Mouse (Mus musculus) kidney, adult 2 months (tissue): ENCODE measurements around the gene Ssbp1. TPM values are rescaled to one million over a fixed set of nuclear protein-coding genes. Genes with fewer than 3 reads are reported as not detected.

Experiments
- DNase-seq: peaks from one replicate; pipeline ENCODE4 v3.0.0; 2021
- H3K27ac ChIP-seq: fragments of 200-500 bp; 2 replicates; pipeline ENCODE4 v1.5.1; 2012; ENCODE audit warnings: low read depth, low read length, control low read depth, inconsistent platforms; ENCODE audit not compliant: insufficient read depth
- H3K27me3 ChIP-seq: fragments of 200-500 bp; replicated peaks from 2 replicates; pipeline ENCODE4 v1.6.1; 2012; ENCODE audit warnings: mild to moderate bottlenecking, moderate library complexity, low read length, inconsistent platforms; ENCODE audit not compliant: control insufficient read depth, insufficient read depth
- H3K36me3 ChIP-seq: fragments of 200-500 bp; 2 replicates; pipeline ENCODE4 v1.6.1; 2012; ENCODE audit warnings: mild to moderate bottlenecking, moderate library complexity, low read length, inconsistent platforms; ENCODE audit not compliant: control insufficient read depth, insufficient read depth
- H3K4me1 ChIP-seq: fragments of 200-500 bp; 2 replicates; pipeline ENCODE4 v1.6.1; 2011; ENCODE audit warnings: low read length; ENCODE audit not compliant: control insufficient read depth, insufficient read depth
- H3K4me3 ChIP-seq: fragments of 200-500 bp; 2 replicates; pipeline ENCODE4 v1.5.1; 2011; ENCODE audit warnings: mild to moderate bottlenecking, low read depth, low read length, control low read depth; ENCODE audit not compliant: insufficient read depth
- CTCF ChIP-seq: fragments of 200-500 bp; conservative IDR thresholded peaks from 2 replicates; pipeline ENCODE4 v1.5.1; 2011; ENCODE audit warnings: low read depth, mild to moderate bottlenecking, control low read depth, low read length, moderate library complexity, mixed read lengths; ENCODE audit not compliant: insufficient read depth, insufficient read length
- POLR2A ChIP-seq: fragments of 200-500 bp; IDR thresholded peaks from one replicate; pipeline ENCODE4 v1.6.1; 2011; ENCODE audit warnings: low read depth, low read length, control low read depth
- WGBS: fragments of 180-500 bp; shearing (Covaris S2); methylation state at CpG from one replicate; pipeline ENCODE4 v1.1.7; 2018; 5-methylcytosine and 5-hydroxymethylcytosine counted together
- polyA plus RNA-seq: library from polyadenylated mRNA; depleted of rRNA; stranded (reverse); fragments of >200 nt; gene quantifications from 2 replicates; pipeline ENCODE4 v1.2.3, GENCODE M21; 2012

Ssbp1 gene
- polyA plus RNA-seq, 1 experiment, result 13.5 TPM

- H3K27me3 ChIP-seq, result no peaks in the 10 kb centered on the region
- 76% methylated on average over 5 of the region's 5 CpGs for WGBS
- no peak within 1 kb of the TSS for H3K27ac ChIP-seq
- TF ChIP-seq POLR2A (no peak), CTCF (no peak)
- H3K4me3 ChIP-seq, result no peak within 1 kb of the TSS
- H3K4me1 ChIP-seq, result no peaks in the 10 kb centered on the region
- DNase-seq, result no peak
- no peaks in the 10 kb centered on the region for H3K36me3 ChIP-seq
Measured at GRCm38 (mm10) chr6:40438936-40439335, 32.2 kb upstream of the Ssbp1 start, which contains the start of gene Wee2. Gene Wee2, plus strand, starts transcription at chr6:40439088.

GRCm38 (mm10) chr6:40439731-40440130 lies 31.4 kb upstream of the Ssbp1 start:
- DNase-seq, result no peak
- 22% methylated on average over 12 of the region's 12 CpGs for WGBS
- TF ChIP-seq CTCF, result no peak
- no peak for TF ChIP-seq POLR2A

GRCm38 (mm10) chr6:40441276-40441675 lies 29.9 kb upstream of the Ssbp1 start:
- TF ChIP-seq POLR2A, result no peak
- no peak for TF ChIP-seq CTCF
- WGBS, result 68% methylated on average over 3 of the region's 3 CpGs
- Histone ChIP-seq H3K4me3 (no peak overlapping the region), H3K27me3 (no peaks in the 10 kb centered on the region), H3K27ac (no peak overlapping the region), H3K36me3 (no peaks in the 10 kb centered on the region), H3K4me1 (no peaks in the 10 kb centered on the region)
- DNase-seq, result no peak

More at GRCm38 (mm10) chr6:40439731-40440130, 31.4 kb upstream of the Ssbp1 start:
- Histone ChIP-seq H3K4me1 (no peaks in the 10 kb centered on the region), H3K27me3 (no peaks in the 10 kb centered on the region), H3K36me3 (no peaks in the 10 kb centered on the region), H3K4me3 (no peak overlapping the region), H3K27ac (no peak overlapping the region)

GRCm38 (mm10) chr6:40441755-40442154 lies 29.4 kb upstream of the Ssbp1 start:
- 36% methylated on average over 3 of the region's 3 CpGs for WGBS
- H3K4me3 ChIP-seq, result no peak overlapping the region
- H3K4me1 ChIP-seq, result no peaks in the 10 kb centered on the region
- H3K36me3 ChIP-seq, result no peaks in the 10 kb centered on the region
- H3K27me3 ChIP-seq, result no peaks in the 10 kb centered on the region
- TF ChIP-seq POLR2A (no peak), CTCF (no peak)
- no peak overlapping the region for H3K27ac ChIP-seq
- DNase-seq, result no peak

GRCm38 (mm10) chr6:40443281-40443928 lies 27.7 kb upstream of the Ssbp1 start:
- H3K4me3 ChIP-seq, result no peak overlapping the region
- no peaks in the 10 kb centered on the region for H3K4me1 ChIP-seq
- no peaks in the 10 kb centered on the region for H3K36me3 ChIP-seq
- DNase-seq, result no peak
- H3K27me3 ChIP-seq, result no peaks in the 10 kb centered on the region
- TF ChIP-seq POLR2A, result no peak
- TF ChIP-seq CTCF, result no peak
- no peak overlapping the region for H3K27ac ChIP-seq
- WGBS, result 32% methylated on average over 10 of the region's 10 CpGs

- no peaks in the 10 kb centered on the region for H3K4me1 ChIP-seq
- no peak for TF ChIP-seq POLR2A
- no peak for TF ChIP-seq CTCF
- H3K27ac ChIP-seq, result no peak overlapping the region
- no peak overlapping the region for H3K4me3 ChIP-seq
- DNase-seq, result no peak
- H3K36me3 ChIP-seq, result no peaks in the 10 kb centered on the region
- no peaks in the 10 kb centered on the region for H3K27me3 ChIP-seq
Measured at GRCm38 (mm10) chr6:40448626-40449025, 22.5 kb upstream of the Ssbp1 start.

- 20% methylated on average over 7 of the region's 7 CpGs for WGBS
- TF ChIP-seq CTCF, result no peak
- DNase-seq, result peak; percentile 25
- Histone ChIP-seq H3K36me3 (no peaks in the 10 kb centered on the region), H3K4me3 (no peak overlapping the region), H3K4me1 (no peaks in the 10 kb centered on the region), H3K27ac (no peak overlapping the region), H3K27me3 (no peaks in the 10 kb centered on the region)
Measured at GRCm38 (mm10) chr6:40454436-40455041, 16.6 kb upstream of the Ssbp1 start.
